Mouse (Mus musculus) left cerebral cortex, adult 18-20 months (tissue): Measurements from ENCODE around the gene Cpne8. TPM values are rescaled to one million over a fixed set of nuclear protein-coding genes. Genes with fewer than 3 reads are reported as not detected.
"Not testable (repeated sequence)": the region's sequence is repeated elsewhere in the genome, so short reads cannot be mapped to it uniquely, and the experiment has no call there.

ENCODE experiments used
- DNase-seq, 2 experiments: peaks; one replicate each; pipeline ENCODE4 v3.0.0; 2021 to 2022; ENCODE audit warnings: low spot score in 2 of 2, mixed read lengths in 1 of 2
- total RNA-seq, 2 experiments: library from RNA; stranded (reverse); gene quantifications; 2 replicates each; pipeline ENCODE4 v1.2.3; 2021

The Cpne8 gene
- total RNA-seq, 2 experiments from 2014 or later, result 21.4 to 24.8 TPM

- DNase-seq, result no peak
Observed at GRCm38 (mm10) chr15:90616116-90616798, 63.0 kb downstream of the Cpne8 start.

DNA sequence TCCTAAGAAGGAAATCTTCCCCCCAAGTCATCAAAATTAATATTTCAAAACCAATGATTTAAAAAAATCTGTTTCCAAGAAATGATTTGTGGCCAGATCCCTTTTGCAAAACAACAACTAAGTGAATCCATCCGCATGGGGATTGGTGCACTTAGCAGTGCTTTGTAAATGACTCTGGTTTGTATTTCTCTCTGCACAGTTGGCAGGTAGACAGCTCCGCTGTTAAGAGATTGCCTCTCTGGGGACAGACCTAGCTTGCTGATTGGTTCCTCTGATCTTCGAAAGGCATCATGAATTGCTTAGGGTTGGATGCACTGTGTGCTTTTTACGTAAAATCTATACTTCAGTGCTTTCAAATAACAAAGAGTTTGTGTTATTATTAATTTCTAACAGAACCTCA is 68.5 kb downstream of the Cpne8 start:
- not testable (repeated sequence) for DNase-seq

- no peak for DNase-seq
Observed at GRCm38 (mm10) chr15:90609836-90610415, 69.3 kb downstream of the Cpne8 start.

DNA sequence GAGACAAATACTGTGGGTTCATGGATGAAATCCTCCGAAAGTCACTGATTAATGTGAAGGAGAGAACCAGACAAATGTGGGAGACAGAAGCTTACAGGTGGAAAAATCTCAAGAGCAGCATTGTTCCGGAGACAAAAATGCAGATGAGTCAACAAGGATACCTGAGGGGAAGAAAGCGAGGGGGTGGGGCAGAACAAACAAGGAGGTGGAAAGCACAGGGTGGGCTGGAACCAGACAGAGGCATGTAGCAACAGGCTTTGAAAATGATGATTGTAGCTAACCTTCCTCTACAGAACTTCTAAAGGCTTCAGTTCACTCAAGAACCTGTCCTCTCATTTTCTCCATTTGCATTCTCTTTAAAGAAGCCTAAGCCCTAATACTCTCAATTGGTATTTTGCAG is 70.9 kb downstream of the Cpne8 start:
- no peak for DNase-seq

GRCm38 (mm10) chr15:90607181-90607580 is 72.1 kb downstream of the Cpne8 start:
- no peak for DNase-seq

- DNase-seq, result no peak
Observed at GRCm38 (mm10) chr15:90603676-90604075, 75.6 kb downstream of the Cpne8 start.

DNA sequence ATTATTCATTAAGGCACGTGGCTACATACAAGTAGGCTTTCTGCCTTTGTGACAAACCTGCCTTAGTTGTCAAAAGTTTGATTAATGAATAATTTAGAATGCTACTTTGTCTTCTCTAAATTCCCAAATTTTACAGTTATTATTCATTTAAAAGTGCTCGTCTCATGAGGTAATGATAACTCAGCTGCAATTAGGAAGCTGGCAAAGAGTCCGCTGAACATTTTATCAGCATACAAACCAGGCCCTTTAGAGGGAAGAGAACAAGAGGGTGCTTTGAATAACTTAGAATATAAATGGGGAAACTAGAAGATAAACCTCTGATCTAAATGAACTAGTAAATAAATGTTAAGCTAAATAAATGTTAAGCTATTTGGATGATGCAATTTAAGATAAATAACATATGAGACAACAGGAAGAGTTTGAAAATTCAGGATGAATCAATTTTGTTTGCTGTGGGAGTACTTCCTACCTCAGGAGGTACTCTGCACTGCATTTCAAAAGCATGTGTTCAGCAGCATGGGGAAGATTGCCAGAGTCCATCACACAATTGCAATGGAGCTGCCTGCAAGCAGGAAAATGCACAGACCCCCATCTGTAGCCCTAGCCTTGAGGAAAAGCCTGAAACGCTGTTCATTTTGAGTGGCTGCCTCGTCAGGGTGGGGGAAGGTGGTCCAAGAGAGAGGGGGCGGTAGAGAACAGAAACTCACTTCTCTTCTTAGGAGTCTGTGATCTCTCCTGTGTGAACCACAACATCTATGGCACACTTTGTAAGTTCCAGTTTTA is 81.3 kb downstream of the Cpne8 start:
- no peak for DNase-seq

GRCm38 (mm10) chr15:90595592-90595991 is 83.6 kb downstream of the Cpne8 start:
- no peak for DNase-seq

DNA sequence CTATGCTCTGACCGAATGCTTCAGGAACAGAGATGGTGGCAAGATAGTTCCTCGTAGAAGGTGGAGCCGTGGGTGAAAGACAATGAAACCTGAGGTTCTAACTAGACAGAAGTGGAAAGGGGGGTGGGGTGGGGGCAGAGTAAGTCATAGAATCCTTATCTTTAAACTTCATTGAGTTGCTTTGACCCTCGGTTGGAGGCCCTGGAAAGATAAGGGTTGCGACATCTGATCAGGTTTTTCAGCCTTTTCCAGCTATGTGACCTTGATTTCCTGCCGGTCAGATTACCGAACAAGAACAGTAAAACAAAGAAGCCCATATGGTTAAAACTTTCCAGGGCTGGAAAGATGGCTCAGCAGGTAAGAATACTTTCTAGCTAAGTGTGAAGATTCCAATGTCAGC is 89.6 kb downstream of the Cpne8 start:
- no peak for DNase-seq

- DNase-seq, result no peak
Observed at GRCm38 (mm10) chr15:90577402-90577801, 101.8 kb downstream of the Cpne8 start.

- DNase-seq, result no peak
Observed at GRCm38 (mm10) chr15:90569246-90569645, 110.0 kb downstream of the Cpne8 start.

DNA sequence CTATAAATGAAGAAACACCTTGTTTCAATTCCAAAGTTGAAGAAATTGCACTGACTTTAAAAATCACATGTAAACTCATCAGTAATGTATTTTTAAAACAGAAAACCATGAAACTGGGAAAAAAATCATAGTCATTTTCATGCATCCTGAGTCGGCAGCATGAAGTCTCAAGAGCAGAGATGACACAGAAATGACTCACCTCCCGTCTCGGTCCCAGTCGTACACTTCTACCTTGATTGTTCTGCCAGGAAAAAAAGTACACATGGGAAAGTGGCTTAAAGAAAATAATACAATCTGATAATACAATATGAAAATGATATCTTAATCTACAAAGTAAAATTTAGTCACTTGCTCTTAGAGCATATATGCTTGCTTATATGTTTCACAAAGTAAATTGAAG is 111.2 kb downstream of the Cpne8 start:
- DNase-seq, result no peak

GRCm38 (mm10) chr15:90563996-90564395 is 115.2 kb downstream of the Cpne8 start:
- no peak for DNase-seq

DNA sequence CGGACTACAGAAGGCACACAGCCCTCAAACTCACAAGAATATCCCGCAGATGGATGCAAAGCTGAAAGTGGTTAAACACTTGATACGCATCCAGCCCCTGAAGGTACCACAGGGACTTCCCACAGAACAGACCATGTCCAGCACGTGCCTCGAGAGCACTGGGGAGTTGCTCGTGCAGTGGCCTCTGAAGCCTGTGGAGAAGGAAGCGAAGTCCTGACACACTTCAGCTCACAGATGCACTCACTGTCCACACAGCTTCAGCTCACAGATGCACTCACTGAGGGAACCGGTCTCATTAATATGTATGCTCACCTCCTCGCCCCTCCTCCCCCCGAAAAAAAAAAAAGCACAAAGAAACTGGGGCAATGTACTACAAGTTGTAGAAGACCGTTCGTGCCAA is 117.6 kb downstream of the Cpne8 start:
- DNase-seq, result peak in 1 of 2 experiments; percentile 7

DNA sequence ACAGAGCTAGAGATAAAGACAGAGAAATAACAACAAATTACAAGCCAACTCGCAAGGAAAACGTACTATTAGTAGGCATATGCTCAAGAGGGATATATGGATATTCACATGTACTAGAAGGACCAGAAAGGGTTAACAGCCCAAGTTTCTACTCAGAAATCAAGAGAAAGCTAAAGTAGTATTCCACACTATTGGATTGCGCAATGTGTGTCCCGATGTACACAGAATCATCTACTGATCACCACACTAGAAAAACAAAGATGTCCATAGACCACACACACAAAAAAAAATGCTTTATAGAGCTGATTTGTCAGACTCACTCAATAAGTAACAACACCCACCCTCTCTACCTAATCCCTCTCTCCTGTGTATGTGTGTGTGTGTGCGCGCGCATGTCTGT is 130.6 kb downstream of the Cpne8 start:
- DNase-seq, result no peak

DNA sequence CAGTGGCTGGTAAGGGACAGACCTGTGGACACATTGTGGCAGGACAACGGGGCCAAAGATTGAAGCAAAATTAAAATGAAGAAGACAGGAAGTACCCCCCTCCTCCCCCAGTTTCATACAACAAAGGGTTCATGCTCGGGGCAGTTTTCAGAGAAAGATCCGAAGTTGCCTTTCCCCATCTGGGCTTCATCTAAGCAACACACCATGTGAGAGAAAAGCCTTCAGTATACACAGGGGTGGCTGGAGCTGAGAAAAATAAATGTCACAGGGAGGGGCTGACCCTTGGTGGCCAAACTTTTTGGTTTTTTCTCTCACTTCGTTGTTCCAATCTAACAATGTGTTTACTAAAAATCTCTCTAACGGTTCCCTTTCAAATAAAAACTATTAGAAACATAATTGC is 135.8 kb downstream of the Cpne8 start:
- no peak for DNase-seq

GRCm38 (mm10) chr15:90542126-90542525 is 137.1 kb downstream of the Cpne8 start:
- DNase-seq, result no peak

DNA sequence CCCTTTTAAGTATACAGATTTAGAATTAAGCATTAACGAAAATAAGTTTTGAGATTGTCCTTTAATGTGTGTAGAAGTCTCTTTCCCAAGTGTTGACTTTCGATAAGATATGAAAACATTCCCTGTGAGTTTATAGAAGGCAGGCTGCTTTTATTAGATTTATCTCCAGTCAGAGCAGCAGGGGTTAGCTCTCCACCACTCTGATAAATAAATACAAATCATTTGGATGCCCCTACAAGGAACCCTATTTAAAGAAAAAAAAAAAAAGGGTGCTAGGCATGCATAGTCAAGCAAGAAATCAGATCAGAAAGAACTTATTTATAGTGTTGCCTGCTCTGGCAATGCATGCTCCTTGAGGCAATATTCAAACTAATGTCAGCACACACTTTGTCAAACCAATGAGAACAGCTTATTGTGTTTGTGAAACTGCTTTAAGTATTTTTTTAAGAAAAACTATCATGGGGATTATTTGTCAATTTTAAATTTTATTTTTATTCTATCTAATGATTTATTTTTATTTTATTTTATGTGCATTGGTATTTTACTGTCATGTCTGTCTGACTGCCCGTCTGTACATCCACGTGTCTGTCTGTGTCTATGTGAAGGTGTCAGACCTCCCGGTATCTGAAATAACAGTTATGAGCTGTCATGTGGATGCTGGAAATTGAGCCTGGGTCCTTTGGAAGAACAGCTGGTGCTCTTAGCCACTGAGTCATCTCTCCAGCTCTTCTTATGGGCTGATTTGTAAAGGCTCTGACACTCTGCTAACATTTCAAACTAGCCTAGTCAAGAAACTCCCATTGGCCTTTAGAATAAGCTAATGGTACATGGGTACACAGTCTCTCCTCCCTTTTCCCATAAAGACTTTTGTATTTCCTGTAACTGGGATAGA is 142.7 kb downstream of the Cpne8 start:
- DNase-seq, result no peak

DNA sequence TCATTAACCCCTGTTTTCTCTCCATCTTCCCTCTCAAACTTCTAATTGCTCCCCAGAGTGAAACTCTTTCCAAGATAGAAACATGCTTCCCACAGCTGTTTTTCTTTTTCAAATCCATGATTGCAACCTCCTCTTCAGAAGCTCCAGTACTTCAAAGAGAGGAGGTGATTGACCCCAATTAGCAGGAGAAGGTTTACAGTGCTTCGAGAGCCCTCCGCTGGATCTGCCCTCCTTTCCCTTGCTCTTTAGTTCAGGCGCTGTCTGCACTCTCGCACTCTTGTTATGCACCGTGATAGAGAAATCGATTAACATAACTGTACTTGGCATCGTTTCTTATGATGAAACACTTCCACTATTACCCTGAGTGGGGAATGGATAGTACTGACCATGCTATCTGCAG is 143.5 kb downstream of the Cpne8 start:
- DNase-seq, result no peak

GRCm38 (mm10) chr15:90512769-90513168 is 166.5 kb downstream of the Cpne8 start:
- no peak for DNase-seq

GRCm38 (mm10) chr15:90497080-90497479 is 182.2 kb downstream of the Cpne8 start:
- DNase-seq, result no peak
